10 mouse cellular contexts compared by ENCODE assay signal in the genomic region with DNA sequence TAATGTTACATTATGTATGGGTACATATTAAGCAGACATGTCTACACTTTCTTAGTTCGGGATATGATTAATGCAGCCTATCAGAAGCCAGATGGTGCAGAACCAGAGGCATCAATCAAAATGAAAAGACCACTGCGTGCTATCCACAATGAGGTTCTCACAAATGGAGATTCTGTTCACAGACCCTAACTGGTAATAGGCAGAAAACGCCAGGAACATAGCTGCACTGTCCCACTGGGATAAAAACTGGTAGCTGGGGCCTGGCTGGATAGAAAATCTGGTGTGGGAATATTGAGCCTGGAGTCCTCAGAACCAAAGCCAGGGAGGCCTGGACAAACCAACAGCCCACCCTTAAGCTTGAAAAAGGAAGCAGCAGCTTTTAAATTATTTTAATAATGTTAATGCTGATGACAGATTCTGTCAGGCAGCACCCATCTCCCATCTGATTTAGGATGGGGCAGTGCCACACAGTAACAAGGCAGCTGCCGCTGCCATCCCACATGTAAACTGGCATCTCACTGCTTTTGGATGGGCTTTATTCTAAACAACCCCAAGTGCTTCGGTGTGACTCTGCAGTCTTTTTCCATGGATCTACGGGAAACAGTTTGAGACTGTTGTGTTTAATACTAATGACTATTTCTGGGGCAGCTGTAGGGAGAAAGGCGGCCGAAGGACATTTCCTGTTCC.
DNase-seq lines count a peak whose midpoint lies in the region; ATAC-seq and TF ChIP-seq lines count a peak whose summit lies in the region.
"Had no signal": no experiment of that assay in that cellular context is flagged by ENCODE, and none has a peak within 500 bp of the region (broad histone marks: within the 10 kb centered on the region; RNA-seq: fewer than 3 reads in every experiment).

No protein-coding gene starts in this region.

- no peak overlapping the region for H3K9ac ChIP-seq in forebrain, postnatal 0 days
- H3K9ac ChIP-seq: heart, embryonic 15.5 days; liver, embryonic 13.5 days had no signal

- no peak overlapping the region for H3K4me3 ChIP-seq in forebrain, postnatal 0 days (ENCODE audit: low read depth, low read length)
- no peak overlapping the region for H3K4me3 ChIP-seq in midbrain, embryonic 10.5 days
- H3K4me3 ChIP-seq: heart, embryonic 15.5 days; liver, embryonic 13.5 days had no signal

- peak; percentile 75 for ATAC-seq in forebrain, postnatal 0 days

- TF ChIP-seq CTCF in forebrain, postnatal 0 days (IDR thresholded peaks at IDR 0.05; ENCODE audit: low read depth), result no peak

- 13% methylated on average over 8 of the region's 8 CpGs for WGBS in forebrain, postnatal 0 days
- 57% methylated on average over 8 of the region's 8 CpGs for WGBS in midbrain, embryonic 10.5 days

- no peaks in the 10 kb centered on the region for H3K27me3 ChIP-seq in forebrain, postnatal 0 days (ENCODE audit: insufficient read depth, low read length)
- no peaks in the 10 kb centered on the region for H3K27me3 ChIP-seq in midbrain, embryonic 10.5 days (ENCODE audit: low read depth, poor library complexity, severe bottlenecking)
- H3K27me3 ChIP-seq: heart, embryonic 15.5 days; liver, embryonic 13.5 days had no signal

- peak overlapping the region; percentile 70 for H3K27ac ChIP-seq in forebrain, postnatal 0 days (ENCODE audit: low read depth, low read length)
- H3K27ac ChIP-seq in midbrain, embryonic 10.5 days (replicated peaks), result peak overlapping the region; percentile 77
- H3K27ac ChIP-seq: liver, embryonic 13.5 days had no signal

- peaks cover 21% of the 10 kb centered on the region for H3K4me1 ChIP-seq in forebrain, postnatal 0 days (ENCODE audit: insufficient read depth)
- H3K4me1 ChIP-seq in midbrain, embryonic 10.5 days, result peaks cover 46% of the 10 kb centered on the region
- H3K4me1 ChIP-seq: liver, embryonic 13.5 days had no signal

- no peaks in the 10 kb centered on the region for H3K9me3 ChIP-seq in forebrain, postnatal 0 days (ENCODE audit: low read length)
- H3K9me3 ChIP-seq in midbrain, embryonic 10.5 days (replicated peaks), result no peaks in the 10 kb centered on the region
- H3K9me3 ChIP-seq: heart, embryonic 15.5 days; liver, embryonic 13.5 days had no signal

- no peak overlapping the region for H3K4me2 ChIP-seq in forebrain, postnatal 0 days (ENCODE audit: low read depth)
- H3K4me2 ChIP-seq: heart, embryonic 15.5 days; liver, embryonic 13.5 days had no signal

- H3K36me3 ChIP-seq in forebrain, postnatal 0 days (ENCODE audit: insufficient read depth), result no peaks in the 10 kb centered on the region
- no peaks in the 10 kb centered on the region for H3K36me3 ChIP-seq in midbrain, embryonic 10.5 days
- H3K36me3 ChIP-seq: heart, embryonic 15.5 days; liver, embryonic 13.5 days had no signal

- peak; percentile 33 to 38 for DNase-seq in cerebellum, postnatal 14 days
- no peak for DNase-seq in cerebellum, adult 18-20 months
- DNase-seq in MN1 (ENCODE audit: low spot score), result peak; percentile 49
- peak; percentile 76 for DNase-seq in forebrain, postnatal 0 days
- peak; percentile 45 for DNase-seq in midbrain, embryonic 10.5 days (ENCODE audit: low spot score)
- no peak for DNase-seq in yolk sac, embryonic 10.5 days (ENCODE audit: low spot score)
- no peak for DNase-seq in right cerebral cortex, postnatal 25 days
- no peak for DNase-seq in T-cell, adult 2 months (ENCODE audit: low spot score)
- DNase-seq: liver, embryonic 13.5 days had no signal

Comparison
In these comparisons a context has a peak if more than half of its experiments do, and no peak if none do; other contexts are left out.
1. DNase-seq: peak in cerebellum, postnatal 14 days (2 of 2), MN1 (single experiment), forebrain, postnatal 0 days (single experiment) and midbrain, embryonic 10.5 days (single experiment); none in cerebellum, adult 18-20 months (0 of 2), yolk sac, embryonic 10.5 days (single experiment), right cerebral cortex, postnatal 25 days (single experiment) and T-cell, adult 2 months (single experiment).